Mouse (Mus musculus) lung, embryonic 14.5 days (tissue): ENCODE measurements around the gene Dph5. TPM values are rescaled to one million over a fixed set of nuclear protein-coding genes. Genes with fewer than 3 reads are reported as not detected.
"Not testable (repeated sequence)": the region's sequence is repeated elsewhere in the genome, so short reads cannot be mapped to it uniquely, and the experiment has no call there.

Source experiments
- ATAC-seq: fragments of 200-750 bp; cut with Nextera tagmentation; 2 replicates; pipeline ENCODE4 v1.8.0; 2017; ENCODE audit warnings: mild to moderate bottlenecking, moderate TSS enrichment, moderate library complexity; ENCODE audit not compliant: insufficient read depth
- DNase-seq: peaks from one replicate; pipeline ENCODE4 v3.0.0-alpha.2; 2015
- H3K27ac ChIP-seq: fragments of 300-500 bp; sonication (generic); 2 replicates; pipeline ENCODE4 v1.5.1; 2014; ENCODE audit warnings: low read depth, mild to moderate bottlenecking, moderate library complexity
- H3K27me3 ChIP-seq: fragments of 300-500 bp; sonication (generic); 2 replicates; pipeline ENCODE4 v1.6.1; 2014; ENCODE audit warnings: low read length, control low read depth; ENCODE audit not compliant: insufficient read depth
- H3K36me3 ChIP-seq: fragments of 300-500 bp; sonication (generic); 2 replicates; pipeline ENCODE4 v1.6.1; 2014; ENCODE audit warnings: control low read depth; ENCODE audit not compliant: insufficient read depth
- H3K4me1 ChIP-seq: fragments of 300-500 bp; sonication (generic); 2 replicates; pipeline ENCODE4 v1.6.1; 2014; ENCODE audit warnings: antibody characterized with exemption, control low read depth; ENCODE audit not compliant: insufficient read depth
- H3K4me2 ChIP-seq: fragments of 300-500 bp; sonication (generic); 2 replicates; pipeline ENCODE4 v1.6.1; 2014; ENCODE audit warnings: mild to moderate bottlenecking
- H3K4me3 ChIP-seq: fragments of 300-500 bp; sonication (generic); 2 replicates; pipeline ENCODE4 v1.5.1; 2014; ENCODE audit warnings: low read depth, low read length
- H3K9ac ChIP-seq: fragments of 300-500 bp; sonication (generic); 2 replicates; pipeline ENCODE4 v1.6.1; 2014
- H3K9me3 ChIP-seq: fragments of 300-500 bp; sonication (generic); 2 replicates; pipeline ENCODE4 v1.6.1; 2016; ENCODE audit warnings: low read depth, low read length, control low read depth
- CTCF ChIP-seq: IDR thresholded peaks from 2 replicates; pipeline ENCODE4 v1.5.1; 2016; ENCODE audit warnings: antibody characterized with exemption, low read depth
- WGBS: fragments of 180-500 bp; shearing (Covaris S2); extraction: QIAGEN DNeasy Blood & Tissue Kit; methylation state at CpG from one replicate; pipeline ENCODE4 v1.1.7; 2014; 5-methylcytosine and 5-hydroxymethylcytosine counted together
- polyA plus RNA-seq: library from polyadenylated mRNA; unstranded; fragments of >200 nt; fragmentation: Nextera tagmentation; extraction: Ambion mirVana; gene quantifications from 2 replicates; pipeline ENCODE4 v1.2.1, GENCODE M21; 2014

The Dph5 gene
- polyA plus RNA-seq, 1 experiment from 2014 or later = 28.0 TPM

- no peak for DNase-seq
- Histone ChIP-seq H3K9ac (no peak overlapping the region), H3K36me3 (no peaks in the 10 kb centered on the region; the same call in 1 of the 2 replicates), H3K9me3 (no peaks in the 10 kb centered on the region), H3K4me3 (no peak overlapping the region), H3K27me3 (no peaks in the 10 kb centered on the region), H3K4me2 (no peak overlapping the region), H3K4me1 (no peaks in the 10 kb centered on the region), H3K27ac (no peak overlapping the region)
- WGBS = 77% methylated on average over 4 of the region's 4 CpGs
- TF ChIP-seq CTCF = no peak
- ATAC-seq = no peak
Observed at GRCm38 (mm10) chr3:115892341-115892740, 4.7 kb downstream of the Dph5 start.

- no peak for TF ChIP-seq CTCF
- H3K4me1 ChIP-seq = no peaks in the 10 kb centered on the region
- DNase-seq (no peak), ATAC-seq (no peak)
- H3K27me3 ChIP-seq = no peaks in the 10 kb centered on the region
- 91% methylated on average over 2 of the region's 2 CpGs for WGBS
- H3K9ac ChIP-seq = no peak overlapping the region
- no peaks in the 10 kb centered on the region; the same call in 1 of the 2 replicates for H3K36me3 ChIP-seq
- H3K4me3 ChIP-seq = no peak overlapping the region
- no peak overlapping the region for H3K4me2 ChIP-seq
- H3K27ac ChIP-seq = no peak overlapping the region
- H3K9me3 ChIP-seq = no peaks in the 10 kb centered on the region
Observed at GRCm38 (mm10) chr3:115893166-115893565, 5.5 kb downstream of the Dph5 start.

- H3K9ac ChIP-seq = no peak overlapping the region
- H3K27me3 ChIP-seq = no peaks in the 10 kb centered on the region
- H3K4me1 ChIP-seq = no peaks in the 10 kb centered on the region
- 81% methylated on average over 3 of the region's 3 CpGs for WGBS
- H3K27ac ChIP-seq = no peak overlapping the region
- ATAC-seq = no peak
- no peak for TF ChIP-seq CTCF
- H3K4me2 ChIP-seq = no peak overlapping the region
- DNase-seq = no peak
- no peaks in the 10 kb centered on the region for H3K9me3 ChIP-seq
- peaks cover 17% of the 10 kb centered on the region for H3K36me3 ChIP-seq
- no peak overlapping the region for H3K4me3 ChIP-seq
Observed at GRCm38 (mm10) chr3:115898354-115898948, 10.8 kb downstream of the Dph5 start.

GRCm38 (mm10) chr3:115902301-115902956 is 14.8 kb downstream of the Dph5 start:
- Histone ChIP-seq H3K4me2 (no peak overlapping the region), H3K9me3 (no peaks in the 10 kb centered on the region), H3K36me3 (peaks cover 21% of the 10 kb centered on the region), H3K4me1 (no peaks in the 10 kb centered on the region), H3K4me3 (no peak overlapping the region), H3K27ac (no peak overlapping the region), H3K9ac (no peak overlapping the region), H3K27me3 (no peaks in the 10 kb centered on the region)
- no peak for DNase-seq
- WGBS = 84% methylated on average over 9 of the region's 9 CpGs
- no peak for ATAC-seq
- TF ChIP-seq CTCF = no peak

GRCm38 (mm10) chr3:115905067-115905466 is 17.4 kb downstream of the Dph5 start:
- Histone ChIP-seq H3K27ac (no peak overlapping the region), H3K9me3 (no peaks in the 10 kb centered on the region), H3K4me1 (no peaks in the 10 kb centered on the region), H3K9ac (no peak overlapping the region), H3K36me3 (peaks cover 20% of the 10 kb centered on the region), H3K4me2 (no peak overlapping the region), H3K4me3 (no peak overlapping the region), H3K27me3 (no peaks in the 10 kb centered on the region)
- no peak for TF ChIP-seq CTCF
- DNase-seq (no peak), ATAC-seq (no peak)
- WGBS = 89% methylated on average over 3 of the region's 3 CpGs

GRCm38 (mm10) chr3:115905567-115905966 is 17.9 kb downstream of the Dph5 start:
- no peak overlapping the region for H3K4me3 ChIP-seq
- H3K9ac ChIP-seq = no peak overlapping the region
- ATAC-seq (no peak), DNase-seq (no peak)
- no peaks in the 10 kb centered on the region for H3K9me3 ChIP-seq
- no peak overlapping the region for H3K27ac ChIP-seq
- WGBS = 84% methylated on average over 4 of the region's 4 CpGs
- H3K4me2 ChIP-seq = no peak overlapping the region
- H3K36me3 ChIP-seq = peaks cover 20% of the 10 kb centered on the region
- TF ChIP-seq CTCF = no peak
- no peaks in the 10 kb centered on the region for H3K4me1 ChIP-seq
- H3K27me3 ChIP-seq = no peaks in the 10 kb centered on the region

GRCm38 (mm10) chr3:115907406-115907805 is 19.8 kb downstream of the Dph5 start:
- not testable (repeated sequence) for H3K9ac ChIP-seq, H3K9me3 ChIP-seq, H3K27me3 ChIP-seq, H3K4me1 ChIP-seq, H3K36me3 ChIP-seq, H3K27ac ChIP-seq, DNase-seq, H3K4me2 ChIP-seq, ATAC-seq, H3K4me3 ChIP-seq
- WGBS = 96% methylated on average over 9 of the region's 11 CpGs
